Mouse (Mus musculus): ENCODE data around the gene Vmn2r57. TPM values are rescaled to one million over a fixed set of nuclear protein-coding genes. Genes with fewer than 3 reads are reported as not detected.

The Vmn2r57 gene
- 0.03 TPM in 2 replicates for polyA plus RNA-seq (2012; rRNA removed)

GRCm38 (mm10) chr7:41448596-41448995 lies at the start of gene Vmn2r57:
Gene Vmn2r57 (minus strand): TSS chr7:41448696.

GRCm38 (mm10) chr7:41393048-41393971 lies 55.2 kb downstream of the Vmn2r57 start, which contains the start of gene AI987944:
Gene AI987944 (minus strand): TSS chr7:41393379.

Other genes with a start within 250 kb of the Vmn2r57 start
- 2.0 and 2.1 TPM in 2 replicates for gene AI987944, start 55.3 kb downstream of the Vmn2r57 start, polyA plus RNA-seq (2012; rRNA removed)
- gene Gm20449, start 50.7 kb upstream of the Vmn2r57 start, polyA plus RNA-seq (2012; rRNA removed): not detected in 2 replicates
- gene AW146154, start 51.2 kb upstream of the Vmn2r57 start, polyA plus RNA-seq (2012; rRNA removed): 2.8 and 3.0 TPM in 2 replicates
- not detected in 2 replicates for gene Gm6871, start 125.0 kb upstream of the Vmn2r57 start, polyA plus RNA-seq (2012; rRNA removed)
- 1.7 and 2.0 TPM in 2 replicates for gene 2610021A01Rik, start 150.5 kb upstream of the Vmn2r57 start, polyA plus RNA-seq (2012; rRNA removed)
- 0.24 and 0.34 TPM in 2 replicates for gene Zfp788, start 184.5 kb upstream of the Vmn2r57 start, polyA plus RNA-seq (2012; rRNA removed)

Measured in colon, adult 2 months (tissue).